Mouse (Mus musculus) ovary, adult 18-20 months (tissue): ENCODE data around the gene Rab3il1.

ENCODE experiments used
- DNase-seq: peaks from one replicate; pipeline ENCODE4 v3.0.0; 2022; ENCODE audit warnings: low spot score, mixed read lengths

The Rab3il1 gene

DNA sequence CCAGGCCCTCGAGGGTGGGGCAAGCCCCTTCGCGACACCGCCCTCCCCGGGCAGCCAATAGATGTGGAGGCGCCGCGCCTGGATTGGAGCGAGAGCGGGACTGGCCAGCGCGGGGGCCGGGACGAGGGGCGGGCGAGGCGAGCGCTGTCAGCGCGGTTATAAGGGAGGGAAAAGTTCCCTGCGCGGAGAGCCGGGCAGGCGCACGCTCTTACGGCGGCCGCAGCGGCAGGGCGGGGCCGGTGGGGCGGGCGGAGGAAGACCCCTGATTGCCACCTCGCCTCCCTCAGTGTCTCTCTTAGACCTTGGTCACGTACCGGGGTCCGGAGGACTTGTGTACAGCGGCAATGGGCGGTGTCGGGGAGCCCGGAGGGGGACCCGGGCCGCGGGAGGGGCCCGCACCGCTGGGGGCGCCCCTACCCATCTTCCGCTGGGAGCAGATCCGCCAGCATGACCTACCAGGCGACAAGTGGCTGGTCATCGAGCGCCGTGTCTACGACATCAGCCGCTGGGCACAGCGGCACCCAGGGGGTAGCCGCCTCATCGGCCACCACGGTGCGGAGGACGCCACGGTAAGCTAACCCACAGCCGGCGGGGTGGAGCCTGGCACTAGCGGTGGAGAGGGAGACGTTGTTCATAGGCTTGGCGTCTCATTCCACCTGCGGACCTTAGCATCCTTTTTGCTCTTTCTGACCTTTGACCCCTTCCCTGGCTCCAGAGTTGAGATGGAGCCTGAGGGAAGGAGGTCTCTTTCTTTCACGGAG is 40.1 kb downstream of the Rab3il1 start, which contains the start of gene Fads3:
Gene Fads3 (plus strand): TSS at position 182 of the 761 bp plus-strand sequence.
- DNase-seq, result peak; percentile 87

DNA sequence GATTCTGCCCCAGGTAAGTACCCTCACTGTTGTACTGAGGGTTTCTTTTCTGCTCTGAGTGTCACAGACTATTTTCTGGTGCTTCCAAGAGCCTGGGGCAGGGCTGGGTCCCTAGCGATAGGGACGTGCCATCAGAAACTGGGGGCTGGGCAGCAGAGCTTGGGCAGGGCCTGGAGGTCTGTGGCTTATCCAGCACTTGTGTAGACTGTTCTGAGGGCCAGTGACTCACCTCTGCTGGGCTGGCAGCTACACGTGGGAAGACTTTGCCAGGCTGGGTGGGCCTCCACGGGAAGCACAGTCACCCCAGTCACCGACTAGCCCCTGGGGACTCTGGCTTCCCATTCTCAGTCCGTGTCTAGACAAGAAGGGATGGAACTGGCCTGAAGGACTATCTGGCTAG is 40.8 kb downstream of the Rab3il1 start:
- no peak for DNase-seq

DNA sequence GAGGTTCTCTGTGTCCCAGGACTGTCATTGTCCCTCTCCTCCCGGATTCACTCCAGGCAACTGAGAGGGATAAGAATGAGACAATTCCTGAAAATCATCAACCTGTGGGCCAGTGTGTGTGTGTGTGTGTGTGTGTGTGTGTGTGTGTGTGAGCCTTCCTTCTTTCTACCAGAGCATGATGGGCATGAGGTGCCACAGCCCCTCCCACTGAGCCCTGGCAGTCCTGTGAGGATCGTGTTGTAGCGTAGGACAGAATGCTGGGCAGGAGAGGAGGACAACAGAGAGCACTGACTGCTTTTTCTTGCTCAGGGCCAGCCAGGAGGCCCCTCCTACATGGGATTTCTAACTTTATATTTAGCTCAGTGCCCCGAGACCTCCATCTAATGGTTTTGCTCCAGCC is 41.3 kb downstream of the Rab3il1 start:
- DNase-seq, result no peak

DNA sequence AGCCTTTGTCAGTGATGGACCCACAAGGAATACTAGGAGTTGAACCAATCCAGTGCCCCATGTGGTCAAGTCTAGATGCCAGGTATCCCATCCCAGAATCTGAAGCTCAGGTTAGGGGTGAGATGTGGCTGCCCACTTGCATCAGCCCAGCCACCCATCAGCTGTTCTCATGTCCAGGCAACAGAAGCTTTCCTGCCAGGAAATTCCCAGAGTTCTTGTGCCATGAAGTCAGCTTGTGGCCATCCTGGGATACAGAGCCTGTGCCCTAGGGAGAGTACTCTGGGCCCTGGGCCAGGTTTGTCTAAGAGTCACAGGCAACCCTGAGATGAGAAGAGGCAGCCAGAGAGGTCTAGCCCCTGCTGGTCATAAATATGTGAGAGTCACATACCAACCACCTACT is 42.2 kb downstream of the Rab3il1 start:
- DNase-seq, result no peak

DNA sequence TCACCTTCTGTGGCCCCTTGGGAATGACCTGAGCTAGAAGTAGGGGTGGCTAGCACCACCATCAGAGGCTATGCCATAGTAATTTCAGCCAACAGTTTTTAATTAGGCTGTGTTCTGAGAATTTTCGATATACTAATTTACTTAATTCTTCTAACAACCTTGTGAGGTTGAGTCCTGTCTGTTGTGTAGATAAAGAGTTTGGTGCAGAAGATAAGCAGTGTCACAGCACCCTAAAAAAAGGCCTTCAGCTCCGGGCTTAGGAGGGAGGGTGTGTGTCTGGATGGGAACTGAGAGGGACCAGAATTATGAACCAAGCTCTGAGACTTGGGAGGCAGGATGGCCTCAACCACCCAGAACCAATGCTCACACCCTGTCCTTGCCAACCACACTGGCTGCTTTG is 44.2 kb downstream of the Rab3il1 start:
- DNase-seq, result no peak

DNA sequence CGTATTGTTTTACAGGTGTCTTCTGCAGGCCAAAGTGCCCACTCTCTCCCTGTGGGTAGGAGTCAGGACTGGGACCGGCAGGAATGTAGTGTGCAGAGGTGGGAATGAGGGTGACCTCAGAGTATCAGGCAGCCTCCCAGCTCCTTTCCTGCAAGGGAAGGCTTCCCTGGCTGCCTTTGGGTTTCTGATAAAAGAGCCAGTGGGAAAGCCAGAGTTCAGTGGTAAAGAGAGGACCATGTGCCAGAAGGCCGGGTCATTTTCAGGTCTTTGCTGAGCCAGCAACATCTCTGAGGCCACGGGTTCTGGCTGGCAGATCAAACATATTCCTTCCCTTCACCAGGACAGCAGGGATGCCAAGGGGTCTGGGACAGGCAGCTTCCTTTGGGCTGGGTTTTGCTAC is 44.9 kb downstream of the Rab3il1 start:
- DNase-seq, result no peak

DNA sequence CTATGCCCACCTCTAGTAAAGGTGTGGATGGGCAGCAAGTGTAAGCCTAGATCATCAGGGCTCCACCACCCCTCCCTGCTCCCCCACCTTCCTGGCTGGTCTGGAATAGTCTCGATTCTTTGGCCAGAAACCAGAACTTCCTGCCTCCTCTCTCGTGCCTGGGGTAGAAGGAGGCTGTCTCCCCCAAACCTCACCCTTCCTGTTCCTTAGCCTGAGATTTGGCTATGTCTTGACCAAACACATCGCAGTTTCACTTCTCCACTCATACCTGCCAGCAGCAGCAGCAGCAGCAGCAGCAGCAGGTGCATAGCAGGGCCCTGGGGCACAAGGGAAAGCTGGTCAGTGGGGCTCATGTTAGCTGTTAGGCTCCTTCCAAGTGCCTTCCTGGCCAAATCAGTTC is 45.5 kb downstream of the Rab3il1 start:
- DNase-seq, result no peak

DNA sequence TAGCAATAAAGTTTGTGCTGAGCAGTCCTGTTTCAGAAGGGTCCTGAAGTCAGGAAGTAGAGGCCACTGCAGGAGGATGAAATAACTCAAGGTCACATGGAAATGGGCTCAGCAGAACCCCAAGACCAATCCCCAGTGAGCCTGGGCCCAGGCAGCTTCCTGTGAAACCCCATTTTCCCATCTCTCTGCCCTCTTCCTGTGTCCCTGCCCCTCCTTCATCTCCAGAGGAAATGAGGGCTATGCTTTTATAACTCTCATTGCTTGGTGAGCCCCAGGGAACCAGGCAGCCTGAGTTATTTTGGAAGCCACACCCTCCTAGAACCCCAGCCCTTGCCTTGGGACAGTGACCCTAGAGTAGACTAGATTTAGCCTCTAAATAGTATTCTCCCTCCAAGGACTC is 48.1 kb downstream of the Rab3il1 start:
- DNase-seq, result no peak

DNA sequence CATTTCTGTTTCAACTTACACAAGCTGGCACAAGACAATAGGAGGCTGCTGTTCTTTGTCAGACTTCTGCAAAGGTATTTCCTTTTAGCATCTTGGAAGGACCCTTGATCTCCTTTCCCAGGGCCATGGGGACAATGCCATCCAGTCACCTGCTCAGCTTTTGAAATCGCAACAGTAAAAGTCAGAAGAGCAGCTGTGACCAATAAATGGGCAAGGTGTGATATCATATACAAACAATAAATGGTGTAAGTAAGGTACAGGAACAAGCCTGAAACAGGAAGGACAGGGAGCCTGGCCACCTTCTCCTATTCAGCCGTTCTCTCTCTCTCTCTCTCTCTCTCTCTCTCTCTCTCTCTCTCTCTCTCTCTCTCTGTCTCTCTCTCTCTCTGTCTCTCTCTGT is 49.0 kb downstream of the Rab3il1 start:
- no peak for DNase-seq

DNA sequence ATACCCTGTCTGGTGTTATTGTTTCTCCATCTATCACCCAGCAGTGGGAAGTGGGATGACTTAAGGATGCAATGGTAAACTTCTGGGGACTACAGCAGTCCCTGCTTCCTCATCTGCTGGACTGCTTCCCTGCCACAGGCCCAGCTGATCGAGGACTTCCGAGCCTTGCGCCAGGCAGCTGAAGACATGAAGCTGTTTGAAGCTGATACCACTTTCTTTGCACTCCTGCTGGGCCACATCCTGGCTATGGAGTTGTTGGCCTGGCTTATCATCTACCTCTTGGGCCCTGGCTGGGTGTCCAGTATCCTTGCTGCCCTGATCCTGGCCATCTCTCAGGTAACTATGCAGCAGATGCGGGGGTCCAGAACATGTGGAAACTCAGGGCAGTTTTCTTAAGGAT is 51.2 kb downstream of the Rab3il1 start:
- no peak for DNase-seq

DNA sequence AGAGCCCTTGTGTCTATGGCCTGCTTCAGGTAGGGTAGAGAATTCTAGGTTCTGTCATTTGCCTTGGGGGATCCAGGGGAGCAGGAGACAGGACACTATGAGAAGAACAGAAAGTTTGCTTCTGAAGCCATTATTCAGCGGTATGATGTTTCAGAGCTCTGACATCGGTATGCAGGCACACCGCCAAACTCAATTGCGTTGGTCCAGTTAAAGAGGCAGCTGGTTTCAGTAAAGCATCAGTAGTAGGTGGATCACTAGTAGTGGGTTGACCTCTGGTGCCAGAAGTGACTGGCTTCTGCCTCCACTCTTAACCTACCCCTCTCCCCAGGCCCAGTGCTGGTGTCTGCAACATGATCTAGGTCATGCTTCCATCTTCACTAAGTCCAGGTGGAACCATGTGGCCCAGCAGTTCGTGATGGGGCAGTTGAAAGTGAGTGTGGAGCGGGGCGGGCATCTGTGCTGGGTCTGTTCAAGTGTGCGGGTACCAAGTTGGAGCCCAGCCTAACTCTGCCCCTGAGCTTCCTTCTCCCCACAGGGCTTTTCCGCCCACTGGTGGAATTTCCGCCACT is 52.3 kb downstream of the Rab3il1 start:
- DNase-seq, result no peak

DNA sequence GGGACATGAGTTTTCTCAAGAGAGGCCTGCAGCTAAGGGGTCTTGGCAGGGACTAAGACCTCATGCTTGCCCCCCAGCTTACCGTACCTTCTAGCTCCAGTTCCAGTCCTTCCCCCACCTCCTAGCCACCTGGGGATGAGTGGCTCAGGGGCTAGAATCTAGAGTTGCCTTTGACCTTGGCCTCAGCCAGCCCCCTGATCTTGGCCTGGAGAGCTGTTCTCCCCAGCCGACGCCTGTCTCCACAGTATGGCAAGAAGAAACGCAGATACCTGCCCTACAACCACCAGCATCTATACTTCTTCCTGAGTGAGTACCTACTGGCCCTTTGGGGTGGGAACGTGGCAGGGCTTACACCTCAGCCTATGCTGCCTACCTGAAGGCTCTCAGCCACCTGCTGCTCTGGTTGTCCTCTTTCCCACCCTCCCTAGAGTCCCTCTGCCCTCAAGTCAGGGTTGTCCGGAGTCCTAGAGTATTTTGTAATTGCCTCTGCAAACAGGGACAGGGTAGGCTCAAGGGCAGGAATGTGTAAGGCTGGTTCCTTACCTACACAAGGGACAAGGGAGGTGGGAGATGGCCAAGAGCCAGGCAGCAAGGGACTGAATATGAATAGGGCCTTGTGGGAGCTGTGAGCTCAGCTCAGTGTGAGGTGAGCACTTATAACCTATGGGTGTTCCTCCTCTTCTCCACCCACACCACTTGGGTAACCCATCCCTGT is 53.0 kb downstream of the Rab3il1 start:
- DNase-seq, result no peak

DNA sequence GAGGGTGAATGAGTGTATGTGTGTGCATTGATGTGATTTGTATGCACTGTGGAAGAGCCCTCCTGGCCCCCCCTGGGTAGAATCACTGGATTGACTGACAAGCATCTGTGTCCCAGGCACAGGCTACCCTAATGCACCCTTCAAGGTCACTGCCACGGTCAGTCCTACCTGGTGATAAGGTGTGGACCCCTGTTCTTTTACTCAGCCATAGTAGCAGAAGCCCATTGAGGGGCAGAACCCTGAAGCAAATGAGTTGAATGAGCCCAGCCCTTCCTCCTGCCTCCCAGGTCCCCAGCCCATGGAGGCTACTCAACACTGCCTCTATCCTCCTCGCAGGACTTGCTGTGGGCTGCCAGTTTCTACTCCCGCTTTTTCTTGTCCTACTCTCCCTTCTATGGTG is 53.8 kb downstream of the Rab3il1 start:
- no peak for DNase-seq

DNA sequence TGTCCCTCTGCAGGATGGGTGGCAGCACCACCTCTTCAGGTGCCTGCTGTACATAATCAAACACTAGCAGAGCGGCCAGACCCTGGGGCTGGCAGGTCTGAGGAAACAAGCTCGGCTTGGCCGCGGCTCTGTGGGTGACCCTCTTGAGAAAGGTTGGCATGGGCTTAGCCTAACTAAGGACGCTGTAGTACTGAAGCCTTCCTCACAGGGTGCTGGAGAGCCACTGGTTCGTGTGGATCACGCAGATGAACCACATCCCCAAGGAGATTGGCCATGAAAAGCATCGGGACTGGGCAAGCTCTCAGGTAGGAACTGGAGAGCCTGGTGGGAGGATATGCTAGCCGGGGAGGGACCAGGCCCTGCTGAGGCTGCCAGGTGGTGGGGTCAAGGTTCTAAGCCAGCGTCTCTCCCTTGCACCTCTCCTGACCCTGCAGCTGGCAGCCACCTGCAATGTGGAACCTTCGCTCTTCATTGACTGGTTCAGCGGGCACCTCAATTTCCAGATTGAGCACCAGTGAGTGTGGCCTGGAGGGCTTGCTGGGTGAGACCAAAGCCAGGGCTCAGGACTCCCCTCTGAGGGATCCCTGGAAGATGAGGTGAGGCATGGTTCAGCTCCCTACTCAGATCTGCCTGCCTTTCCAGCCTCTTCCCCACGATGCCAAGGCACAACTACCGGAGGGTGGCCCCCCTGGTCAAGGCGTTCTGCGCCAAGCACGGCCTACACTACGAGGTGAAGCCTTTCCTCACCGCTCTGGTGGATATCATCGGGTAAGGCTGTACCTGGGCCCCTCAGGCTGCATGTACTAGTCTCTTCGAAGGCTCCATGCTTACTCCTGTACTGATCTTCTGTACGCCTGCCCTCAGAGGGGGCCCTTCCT is 54.6 kb downstream of the Rab3il1 start:
- no peak for DNase-seq

DNA sequence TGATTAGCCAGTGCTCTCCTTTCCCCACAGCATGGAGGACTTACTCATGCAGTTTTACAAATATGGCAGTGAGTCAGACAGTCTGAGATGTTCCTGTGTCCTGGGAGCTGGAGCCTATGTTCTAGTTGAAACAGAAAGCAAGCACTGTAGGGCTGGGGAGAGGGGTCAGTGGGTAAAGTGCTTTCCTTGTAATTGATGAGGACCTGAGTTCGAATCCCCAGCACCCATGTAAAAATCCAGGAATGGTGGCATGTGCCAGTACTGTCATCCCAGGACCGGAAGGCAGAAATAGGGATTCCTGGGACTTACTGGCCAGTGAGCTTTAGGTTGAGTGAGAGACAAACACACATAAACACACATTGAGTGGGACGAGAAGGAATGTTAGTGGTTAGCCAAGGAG is 55.2 kb downstream of the Rab3il1 start:
- DNase-seq, result no peak

DNA sequence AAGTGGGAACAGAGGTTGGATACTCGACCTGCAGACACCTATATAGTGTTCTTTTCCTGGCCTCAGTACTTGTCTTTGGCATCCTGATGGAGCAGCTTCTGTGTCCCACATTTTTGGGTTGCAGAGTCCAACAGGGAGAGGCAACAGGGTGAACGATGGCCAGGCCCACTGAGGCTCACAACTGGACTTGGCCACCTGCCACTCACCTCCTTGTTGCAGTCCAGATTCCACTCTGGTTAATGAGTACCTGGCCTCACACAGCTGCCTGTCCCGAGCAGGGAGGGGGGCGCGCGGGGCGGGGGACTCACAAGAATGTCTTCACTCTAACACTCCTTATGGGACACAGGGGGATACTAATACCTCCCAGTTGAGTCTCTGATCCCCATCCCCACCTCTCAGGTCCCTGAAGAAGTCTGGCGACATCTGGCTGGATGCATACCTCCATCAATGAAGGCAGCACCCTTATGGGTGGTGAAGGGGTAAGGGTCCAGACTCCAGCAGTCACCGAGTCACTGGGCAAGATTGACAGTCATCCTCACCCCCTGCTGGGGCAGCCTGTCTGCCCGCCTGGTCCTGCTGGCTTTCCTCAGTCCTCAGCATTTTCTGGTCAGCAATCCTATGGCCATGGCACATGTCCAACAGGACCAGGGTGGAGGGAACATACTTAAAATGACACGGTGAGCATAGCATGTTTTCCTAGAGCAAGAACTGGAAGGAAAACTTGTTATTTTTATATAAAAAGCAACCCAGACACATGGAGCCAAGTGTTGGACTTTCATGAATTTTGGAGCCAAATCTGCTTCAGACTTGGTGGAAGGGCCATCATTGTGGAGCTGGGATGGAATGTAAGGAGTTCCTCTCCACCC is 56.2 kb downstream of the Rab3il1 start:
- DNase-seq, result no peak

DNA sequence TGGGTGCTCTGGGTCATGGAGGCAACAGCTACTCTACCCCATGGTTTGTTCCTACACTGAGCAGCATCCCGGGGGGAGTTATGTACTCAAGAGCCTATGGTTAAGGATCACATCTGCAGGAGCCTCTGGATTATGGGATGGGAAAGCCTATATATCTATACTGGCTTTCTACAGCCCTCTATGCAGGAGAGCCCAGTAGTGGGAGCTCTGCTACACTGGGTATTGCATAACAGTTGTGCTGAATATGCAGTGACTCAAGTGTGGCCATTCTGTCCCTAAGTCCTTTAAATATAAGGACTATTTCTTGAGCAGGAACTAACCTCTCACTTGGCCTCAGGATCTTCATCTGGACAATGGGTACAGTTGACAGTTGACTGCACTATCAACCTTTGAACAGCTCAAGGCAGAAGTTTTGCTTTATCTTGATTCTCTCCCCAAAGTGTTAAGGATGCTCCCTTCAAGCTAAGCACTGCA is 56.9 kb downstream of the Rab3il1 start:
- DNase-seq, result no peak

DNA sequence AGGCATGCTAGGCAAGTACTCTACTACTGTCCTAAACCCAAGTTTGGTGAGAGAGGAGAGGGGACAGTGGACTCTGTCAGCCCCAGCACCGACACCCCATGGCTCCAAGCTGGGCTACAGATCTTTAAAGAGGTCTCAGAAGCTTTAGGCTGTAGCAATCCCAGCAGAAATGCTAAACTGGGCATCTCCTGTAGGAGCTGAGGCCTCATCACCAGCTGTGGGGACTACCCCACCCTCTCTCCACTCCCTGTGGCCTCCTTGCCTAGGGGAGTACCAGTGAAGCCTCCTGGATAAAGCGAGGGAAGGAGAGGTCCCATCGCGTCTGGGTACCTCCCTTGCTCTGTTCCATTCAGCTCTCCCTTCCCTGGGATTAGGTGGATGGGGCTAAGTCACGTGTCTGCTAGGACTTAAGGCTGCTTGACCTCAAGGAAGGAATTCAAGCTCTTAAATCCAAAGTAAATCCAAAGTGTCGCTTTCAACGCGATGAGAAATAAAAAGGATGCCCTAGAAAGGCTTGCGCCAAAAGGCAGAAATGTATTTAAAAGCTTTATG is 57.5 kb downstream of the Rab3il1 start:
- no peak for DNase-seq

DNA sequence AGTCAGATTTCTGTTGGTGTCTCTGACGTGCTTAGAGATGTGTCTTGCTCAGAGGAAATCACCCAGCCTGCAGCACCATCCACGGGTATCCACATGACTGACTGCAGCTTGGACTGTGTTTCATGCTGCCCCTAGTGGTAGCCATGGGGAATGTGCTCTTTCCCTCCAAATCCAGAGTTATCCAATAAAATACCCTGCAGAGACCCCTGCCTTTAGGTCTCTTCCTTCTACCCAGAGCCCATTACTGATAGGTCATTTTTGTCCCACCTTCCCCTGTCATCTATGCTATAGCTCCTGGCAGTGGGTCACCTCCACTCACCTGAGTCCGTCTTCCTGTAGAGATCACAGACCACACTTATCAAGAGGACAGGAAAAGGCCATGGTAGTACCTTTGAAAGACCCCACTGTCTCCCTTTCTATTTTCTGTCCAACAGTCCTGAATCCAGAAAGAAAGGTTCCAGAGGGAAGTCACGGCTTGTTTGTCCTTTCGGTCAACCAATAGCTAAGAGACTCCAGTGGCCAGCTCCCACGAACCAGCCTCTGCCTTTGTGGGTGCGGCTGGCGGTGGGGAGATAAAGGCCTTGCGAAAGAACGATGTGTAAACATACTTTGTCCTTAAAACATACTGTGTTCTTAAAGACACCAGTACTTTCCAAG is 58.6 kb downstream of the Rab3il1 start:
- DNase-seq, result peak; percentile 66
